Mouse (Mus musculus): ENCODE measurements around the gene Porcn. TPM values are rescaled to one million over a fixed set of nuclear protein-coding genes. Genes with fewer than 3 reads are reported as not detected.

The Porcn gene
- polyA plus RNA-seq, 1 experiment from 2014 or later, result 50.7 TPM

- Histone ChIP-seq H3K9me3 (ENCODE audit: control insufficient read depth, low read length) (no peaks in the 10 kb centered on the region), H3K4me1 (ENCODE audit: control insufficient read depth, insufficient read depth, low read depth, low read length) (no peaks in the 10 kb centered on the region), H3K27me3 (replicated peaks; ENCODE audit: control insufficient read depth, insufficient read depth, low read length) (no peaks in the 10 kb centered on the region), H3K4me3 (ENCODE audit: low read length) (no peak overlapping the region), H3K27ac (ENCODE audit: low read depth, low read length) (no peak overlapping the region), H3K36me3 (ENCODE audit: control insufficient read depth, insufficient read depth, low read length) (no peaks in the 10 kb centered on the region; the same call in 1 of the 2 replicates), H3K4me2 (ENCODE audit: low read length) (no peak overlapping the region), H3K9ac (ENCODE audit: low read depth, low read length) (no peak overlapping the region)
- no peak for ATAC-seq
- 96% methylated on average over 4 of the region's 4 CpGs for WGBS
Observed at GRCm38 (mm10) chrX:8164471-8164870, 41.9 kb downstream of the Porcn start.

DNA sequence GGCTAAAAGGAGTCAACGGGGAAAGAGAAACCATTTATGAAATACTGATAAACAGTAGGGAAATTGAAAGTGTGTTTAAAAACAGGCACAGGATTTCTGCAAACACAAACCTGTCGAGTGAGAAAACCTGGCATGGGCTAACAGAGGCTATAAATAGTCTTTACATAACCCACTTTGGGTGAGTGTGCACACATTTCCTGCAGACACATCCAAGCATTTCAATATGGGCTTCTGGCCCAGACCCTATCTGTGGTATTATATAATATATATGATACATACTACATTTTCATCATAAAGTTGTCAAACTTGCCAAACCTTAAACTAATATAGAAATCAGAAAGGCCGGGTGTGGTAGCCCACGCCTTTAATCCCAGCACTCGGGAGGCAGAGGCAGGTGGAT, 43.2 kb downstream of the Porcn start:
- WGBS, result 90% methylated on average over 5 of the region's 5 CpGs
- no peaks in the 10 kb centered on the region for H3K4me1 ChIP-seq (ENCODE audit: control insufficient read depth, insufficient read depth, low read depth, low read length)
- H3K27me3 ChIP-seq (replicated peaks; ENCODE audit: control insufficient read depth, insufficient read depth, low read length), result no peaks in the 10 kb centered on the region
- no peak for ATAC-seq
- no peaks in the 10 kb centered on the region; the same call in 1 of the 2 replicates for H3K36me3 ChIP-seq (ENCODE audit: control insufficient read depth, insufficient read depth, low read length)
- no peak overlapping the region for H3K4me2 ChIP-seq (ENCODE audit: low read length)
- no peak overlapping the region for H3K9ac ChIP-seq (ENCODE audit: low read depth, low read length)
- H3K4me3 ChIP-seq (ENCODE audit: low read length), result no peak overlapping the region
- H3K9me3 ChIP-seq (ENCODE audit: control insufficient read depth, low read length), result no peaks in the 10 kb centered on the region
- no peak overlapping the region for H3K27ac ChIP-seq (ENCODE audit: low read depth, low read length)

- H3K9ac ChIP-seq (ENCODE audit: low read depth, low read length), result peak within 1 kb of the TSS; percentile 78
- peaks cover 14% of the 10 kb centered on the region; the same call in 1 of the 2 replicates for H3K36me3 ChIP-seq (ENCODE audit: control insufficient read depth, insufficient read depth, low read length)
- peak within 1 kb of the TSS; percentile 70 for H3K4me2 ChIP-seq (ENCODE audit: low read length)
- H3K27me3 ChIP-seq (replicated peaks; ENCODE audit: control insufficient read depth, insufficient read depth, low read length), result no peaks in the 10 kb centered on the region
- 21% methylated on average over 58 of the region's 65 CpGs for WGBS
- H3K27ac ChIP-seq (ENCODE audit: low read depth, low read length), result peak within 1 kb of the TSS; percentile 95
- H3K4me3 ChIP-seq (ENCODE audit: low read length), result peak within 1 kb of the TSS; percentile 61
- peaks cover 10% of the 10 kb centered on the region for H3K4me1 ChIP-seq (ENCODE audit: control insufficient read depth, insufficient read depth, low read depth, low read length)
- no peaks in the 10 kb centered on the region for H3K9me3 ChIP-seq (ENCODE audit: control insufficient read depth, low read length)
- peak; percentile 94 for ATAC-seq
Observed at GRCm38 (mm10) chrX:8145153-8145991, 61.0 kb downstream of the Porcn start, which contains the start of gene Rbm3. Gene Rbm3 (minus strand): TSS chrX:8145880.

Other genes with a start within 250 kb of the Porcn start
- 0.08 and 0.26 TPM in 2 replicates for gene Gata1, start 228.5 kb downstream of the Porcn start, polyA plus RNA-seq (2015; fragmentation: Nextera tagmentation; extraction: Ambion mirVana)
- gene Glod5, start 188.0 kb downstream of the Porcn start, polyA plus RNA-seq (2015; fragmentation: Nextera tagmentation; extraction: Ambion mirVana), result 0.25 and 0.49 TPM in 2 replicates
- gene Suv39h1, start 131.8 kb downstream of the Porcn start, polyA plus RNA-seq (2015; fragmentation: Nextera tagmentation; extraction: Ambion mirVana), result 34.2 and 41.4 TPM in 2 replicates
- 0.28 and 0.29 TPM in 2 replicates for gene Was, start 116.0 kb downstream of the Porcn start, polyA plus RNA-seq (2015; fragmentation: Nextera tagmentation; extraction: Ambion mirVana)
- gene Wdr13, start 73.6 kb downstream of the Porcn start, polyA plus RNA-seq (2015; fragmentation: Nextera tagmentation; extraction: Ambion mirVana), result 65.0 and 65.9 TPM in 2 replicates
- 269 and 303 TPM in 2 replicates for gene Rbm3, start 60.6 kb downstream of the Porcn start, polyA plus RNA-seq (2015; fragmentation: Nextera tagmentation; extraction: Ambion mirVana)
- gene Tbc1d25, start 30.3 kb downstream of the Porcn start, polyA plus RNA-seq (2015; fragmentation: Nextera tagmentation; extraction: Ambion mirVana), result 23.2 and 23.3 TPM in 2 replicates
- gene Ebp, start 13.0 kb downstream of the Porcn start, polyA plus RNA-seq (2015; fragmentation: Nextera tagmentation; extraction: Ambion mirVana), result 34.8 and 36.6 TPM in 2 replicates
- 49.9 and 52.8 TPM in 2 replicates for gene Ftsj1, start 45.9 kb upstream of the Porcn start, polyA plus RNA-seq (2015; fragmentation: Nextera tagmentation; extraction: Ambion mirVana)
- 34.6 and 43.0 TPM in 2 replicates for gene Slc38a5, start 64.6 kb upstream of the Porcn start, polyA plus RNA-seq (2015; fragmentation: Nextera tagmentation; extraction: Ambion mirVana)
- not detected in 2 replicates for gene Ssxb10, start 120.9 kb upstream of the Porcn start, polyA plus RNA-seq (2015; fragmentation: Nextera tagmentation; extraction: Ambion mirVana)
- gene Ssxb9, start 160.5 kb upstream of the Porcn start, polyA plus RNA-seq (2015; fragmentation: Nextera tagmentation; extraction: Ambion mirVana), result not detected in 2 replicates
- not detected in 2 replicates for gene Ssxb1, start 206.8 kb upstream of the Porcn start, polyA plus RNA-seq (2015; fragmentation: Nextera tagmentation; extraction: Ambion mirVana)